Mouse (Mus musculus): ENCODE data around the gene Olfr39.
"Not testable (repeated sequence)": the region's sequence is repeated elsewhere in the genome, so short reads cannot be mapped to it uniquely, and the experiment has no call there.

The Olfr39 gene

DNA sequence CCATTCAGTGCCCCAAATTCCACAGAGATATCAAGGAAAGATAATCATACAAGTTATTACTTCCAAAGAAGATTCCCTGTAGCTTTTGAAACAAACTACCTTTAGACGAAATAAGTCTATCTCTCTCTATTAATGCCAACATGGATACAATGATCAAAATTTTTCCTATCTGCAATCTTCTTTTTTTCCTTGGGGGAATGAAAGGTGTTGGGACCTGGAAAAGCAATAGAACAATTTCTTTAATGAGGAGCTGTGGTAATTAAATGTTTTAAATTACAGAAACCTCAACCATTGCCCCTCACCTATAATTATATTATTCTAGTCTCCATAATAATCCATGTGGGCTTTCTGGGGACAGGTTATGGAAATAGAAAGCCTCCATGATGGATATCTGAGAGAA, at the start of gene Olfr39:
Olfr39 (plus strand) TSS at position 301 of the 400 bp plus-strand sequence.
- in situ Hi-C loops (cut with MseI, MboI): no loop called here

DNA sequence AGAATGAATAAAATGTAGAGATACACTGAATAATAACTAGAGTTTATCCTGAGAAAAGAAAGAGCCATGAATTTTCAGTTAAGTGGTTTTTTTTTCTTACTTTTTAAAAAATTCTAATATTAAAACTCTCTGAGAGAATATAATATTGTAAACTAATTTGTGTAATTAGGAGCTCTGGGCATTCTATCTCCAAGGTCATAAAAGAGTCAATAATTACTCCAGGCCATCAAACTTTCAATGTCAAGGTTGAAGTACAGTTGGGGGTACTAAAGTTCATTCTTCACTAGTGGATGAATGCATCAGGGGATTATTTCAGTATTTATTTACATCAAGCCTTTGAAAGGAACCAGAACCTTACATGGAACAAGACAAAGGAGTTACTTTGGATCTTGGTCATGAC, 45.3 kb upstream of the Olfr39 start, which contains the start of gene Olfr872:
Olfr872 (plus strand) TSS at position 301 of the 400 bp plus-strand sequence.
- in situ Hi-C loops (cut with MseI, MboI): no loop called here

DNA sequence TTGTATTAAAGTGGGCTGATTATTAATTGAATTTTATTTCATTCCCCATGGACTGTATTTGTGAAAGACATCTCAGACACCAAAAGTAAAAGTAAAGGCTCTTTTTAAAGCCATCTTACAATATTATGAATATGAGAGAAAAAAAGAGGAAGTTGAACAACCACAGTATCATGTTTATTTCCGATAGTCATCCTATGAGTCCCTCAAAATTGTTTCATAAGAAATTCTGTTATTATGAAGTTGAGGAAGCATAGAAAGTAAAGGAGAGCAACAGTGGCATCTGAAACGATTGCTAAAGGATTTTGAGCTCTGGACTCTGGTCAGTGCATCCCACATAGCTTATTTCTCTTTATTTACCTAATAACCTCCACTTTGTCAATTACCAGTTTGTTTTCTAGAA, 44.8 kb upstream of the Olfr39 start:
- in situ Hi-C loops (cut with MseI, MboI): no loop called here

DNA sequence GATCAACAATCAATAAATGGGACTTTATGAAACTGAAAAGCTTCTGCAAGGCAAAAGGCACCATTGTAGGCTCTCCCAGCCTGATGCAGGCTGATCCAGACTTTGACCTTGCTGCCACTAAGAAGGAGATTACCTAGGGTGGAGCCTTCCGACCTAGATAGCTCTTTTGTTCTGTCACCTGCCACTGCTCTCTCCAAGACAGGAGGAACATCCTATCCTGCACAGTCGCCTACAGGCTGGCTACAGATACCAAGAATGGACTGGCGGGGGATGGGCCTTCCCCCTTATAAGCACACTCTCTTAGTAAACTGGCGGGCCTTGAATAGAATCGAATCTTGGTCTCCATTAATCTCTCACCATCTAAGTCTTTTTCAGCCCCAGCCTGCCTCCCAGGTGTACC, 13.4 kb downstream of the Olfr39 start:
- in situ Hi-C loops (cut with MseI, MboI): not testable (repeated sequence)

DNA sequence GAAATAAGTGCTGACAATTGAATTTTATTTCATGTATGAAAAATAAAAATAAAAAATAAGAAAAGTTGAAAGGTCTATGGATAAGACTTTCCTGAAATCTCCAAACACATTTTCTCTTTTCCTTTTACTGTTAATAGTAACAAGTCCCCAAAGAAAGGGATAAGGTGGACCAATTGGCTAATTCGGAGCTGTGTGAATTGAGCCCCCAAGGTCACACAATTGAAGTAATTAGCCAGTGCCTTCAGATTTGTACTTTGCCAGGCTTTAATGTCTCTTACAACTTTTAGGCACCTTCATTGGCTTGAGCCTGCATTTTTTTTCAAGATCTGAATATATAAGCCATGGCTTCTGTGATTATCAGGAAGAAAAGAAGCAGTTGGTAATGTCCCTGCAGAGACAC, 16.1 kb downstream of the Olfr39 start, which contains the start of gene Olfr873:
Olfr873 (plus strand) TSS at position 301 of the 400 bp plus-strand sequence.
- in situ Hi-C loops (cut with MseI, MboI): no loop called here

DNA sequence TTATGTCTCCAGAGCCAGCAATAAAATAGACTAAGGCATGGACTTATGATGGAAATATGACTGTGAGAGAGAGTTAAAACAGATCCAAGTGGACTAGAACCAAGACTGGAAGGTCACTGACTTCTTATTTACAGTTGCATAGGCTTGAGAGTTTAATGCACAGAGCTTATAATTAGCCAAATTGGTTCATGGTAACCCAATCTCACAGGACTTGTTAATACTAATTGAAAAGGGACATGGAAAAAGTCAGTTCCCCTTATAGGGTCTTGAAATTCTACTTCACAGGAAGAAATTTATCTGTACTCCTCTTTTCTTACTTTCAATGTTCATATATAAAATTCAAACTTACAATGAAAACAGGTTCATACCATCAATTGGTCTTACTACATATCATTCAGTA, 53.8 kb downstream of the Olfr39 start, which contains the start of gene Olfr18:
Olfr18 (minus strand) TSS at position 101 of the 400 bp plus-strand sequence.
- in situ Hi-C loops (cut with MseI, MboI): no loop called here
